Mouse (Mus musculus) natural killer cell, adult 2 months (primary cell): ENCODE measurements around the gene Trim63.

ENCODE experiments used
- DNase-seq, 2 experiments: peaks; one replicate each; pipeline ENCODE4 v3.0.0; 2022; ENCODE audit warnings: low spot score in 2 of 2

Trim63 gene

DNA sequence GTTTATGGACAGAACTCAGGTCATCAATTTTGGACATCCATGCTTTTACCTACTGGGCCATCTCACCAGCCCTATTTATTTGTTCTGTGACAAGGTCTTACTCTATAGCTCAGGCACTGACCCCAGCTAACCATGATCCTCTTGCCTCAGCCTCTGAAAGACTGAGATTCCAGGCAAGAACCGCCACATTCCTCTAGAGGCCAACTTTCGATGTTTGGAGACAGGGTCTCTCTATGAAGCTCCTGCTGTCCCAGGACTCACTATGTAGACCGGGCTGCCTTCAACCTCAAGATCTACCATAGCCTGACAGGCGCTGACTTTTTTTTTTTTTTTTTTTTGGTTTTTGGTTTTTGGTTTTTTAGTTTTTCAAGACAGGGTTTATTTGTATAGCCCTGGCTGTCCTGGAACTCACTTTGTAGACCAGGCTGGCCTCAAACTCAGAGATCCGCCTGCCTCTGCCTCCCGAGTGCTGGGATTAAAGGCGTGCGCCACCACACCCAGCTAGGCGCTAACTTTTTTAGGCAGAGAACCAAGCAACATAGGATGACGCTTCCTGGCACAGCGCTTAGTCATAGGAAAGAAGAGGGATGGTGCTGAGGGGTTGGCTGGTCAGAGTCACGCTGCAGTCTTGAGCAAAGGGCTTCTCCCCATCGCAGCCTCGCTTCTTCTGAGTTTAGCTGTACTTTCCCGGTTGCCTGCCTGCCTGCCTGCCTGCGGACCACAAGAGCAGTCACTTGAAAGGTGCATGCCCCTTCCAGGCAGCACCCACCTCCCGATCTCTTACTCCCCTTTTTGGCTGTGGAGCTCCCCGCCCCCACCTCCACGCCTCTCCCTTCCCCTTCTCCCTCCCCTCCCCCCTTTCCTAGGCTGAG lies 16.1 kb upstream of the Trim63 start:
- no peak for DNase-seq

GRCm38 (mm10) chr4:134299498-134299810 lies 15.5 kb upstream of the Trim63 start:
- DNase-seq: no peak

GRCm38 (mm10) chr4:134300316-134300715 lies 14.6 kb upstream of the Trim63 start:
- DNase-seq: no peak

GRCm38 (mm10) chr4:134302084-134302483 lies 12.8 kb upstream of the Trim63 start:
- DNase-seq: no peak

- no peak for DNase-seq
Measured at GRCm38 (mm10) chr4:134306963-134307362, 8.0 kb upstream of the Trim63 start.

- DNase-seq: peak in 1 of 2 experiments; percentile 19
Measured at GRCm38 (mm10) chr4:134307367-134308072, 7.4 kb upstream of the Trim63 start.

GRCm38 (mm10) chr4:134310106-134310505 lies 4.8 kb upstream of the Trim63 start:
- no peak for DNase-seq

- no peak for DNase-seq
Measured at GRCm38 (mm10) chr4:134310656-134311055, 4.3 kb upstream of the Trim63 start.

- no peak for DNase-seq
Measured at GRCm38 (mm10) chr4:134311784-134312183, 3.1 kb upstream of the Trim63 start.

- no peak for DNase-seq
Measured at GRCm38 (mm10) chr4:134312341-134312740, 2.6 kb upstream of the Trim63 start.

- no peak for DNase-seq
Measured at GRCm38 (mm10) chr4:134312901-134313300, 2.0 kb upstream of the Trim63 start.

- no peak for DNase-seq
Measured at GRCm38 (mm10) chr4:134314081-134314655, 752 bp upstream of the Trim63 start.

DNA sequence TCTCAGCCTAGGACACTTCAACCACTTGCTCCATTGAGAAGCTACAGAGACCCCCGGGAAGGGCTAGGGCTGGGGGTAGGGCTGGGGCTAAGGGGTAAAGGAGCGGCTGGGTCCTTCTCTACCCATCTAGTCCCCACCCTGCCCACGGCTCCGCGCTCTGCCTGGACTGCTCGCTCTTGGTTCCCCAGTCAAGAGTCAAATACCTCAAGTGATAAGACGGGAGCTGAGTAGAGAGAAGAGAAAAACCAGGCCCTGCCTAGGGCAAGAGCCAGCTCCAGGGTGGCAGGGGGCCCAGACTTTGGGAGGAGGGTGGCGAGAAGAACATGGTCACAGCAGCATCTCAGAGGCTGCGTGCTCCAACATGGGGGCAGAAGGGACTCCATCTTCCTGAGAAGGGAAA lies 550 bp downstream of the Trim63 start:
- no peak for DNase-seq

DNA sequence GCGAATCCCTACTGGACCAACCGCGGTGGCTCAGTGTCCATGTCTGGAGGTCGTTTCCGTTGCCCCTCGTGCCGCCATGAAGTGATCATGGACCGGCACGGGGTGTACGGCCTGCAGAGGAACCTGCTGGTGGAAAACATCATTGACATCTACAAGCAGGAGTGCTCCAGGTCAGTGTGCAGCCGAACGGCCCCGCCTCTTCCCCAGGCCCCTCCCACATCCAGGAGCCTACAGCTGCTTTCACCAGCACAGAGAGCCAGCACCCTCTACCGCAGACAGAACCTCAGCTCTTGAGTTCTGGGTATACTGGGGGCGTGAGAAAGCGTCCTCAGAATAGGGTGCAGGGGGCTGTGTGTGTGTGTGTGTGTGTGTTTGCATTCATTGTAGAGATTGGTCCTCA lies 1.5 kb downstream of the Trim63 start:
- no peak for DNase-seq

DNA sequence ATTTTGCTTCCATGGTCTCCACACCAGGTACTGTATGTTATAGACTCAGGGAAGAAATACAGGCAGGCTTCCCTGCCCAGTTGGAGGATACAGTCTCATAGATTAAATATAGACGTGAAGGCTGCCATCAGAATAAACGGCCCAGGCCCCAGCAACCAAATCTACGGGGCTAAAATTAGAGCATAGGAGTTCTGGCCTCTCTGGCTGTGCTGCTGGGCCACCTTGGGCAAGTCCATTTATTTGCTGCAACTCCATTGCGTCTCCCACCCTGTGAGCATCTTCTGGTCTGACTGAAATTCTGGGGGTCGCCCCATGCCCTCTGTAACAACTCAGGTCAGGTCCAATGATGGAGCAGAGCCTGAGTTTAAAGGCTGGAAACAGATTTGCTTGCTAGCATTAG lies 4.2 kb downstream of the Trim63 start:
- no peak for DNase-seq

DNA sequence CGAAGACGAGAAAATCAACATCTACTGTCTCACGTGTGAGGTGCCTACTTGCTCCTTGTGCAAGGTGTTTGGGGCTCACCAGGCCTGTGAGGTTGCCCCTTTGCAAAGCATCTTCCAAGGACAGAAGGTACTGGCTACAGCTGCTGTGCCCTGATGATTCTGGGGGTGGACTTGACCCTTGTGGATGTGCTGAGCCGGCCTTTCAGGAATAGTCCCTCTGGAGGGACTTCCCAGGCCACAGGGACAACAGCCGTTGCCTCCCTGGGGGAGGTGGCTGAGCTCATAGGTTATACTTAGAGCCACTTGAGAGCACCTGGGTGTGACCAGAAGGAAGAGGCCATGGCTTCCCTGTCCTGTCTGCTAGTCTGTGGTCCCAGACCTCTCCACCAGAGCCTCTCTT lies 4.8 kb downstream of the Trim63 start:
- DNase-seq: no peak

GRCm38 (mm10) chr4:134321524-134321923 lies 6.6 kb downstream of the Trim63 start:
- DNase-seq: no peak

GRCm38 (mm10) chr4:134324655-134325054 lies 9.7 kb downstream of the Trim63 start:
- DNase-seq: no peak

DNA sequence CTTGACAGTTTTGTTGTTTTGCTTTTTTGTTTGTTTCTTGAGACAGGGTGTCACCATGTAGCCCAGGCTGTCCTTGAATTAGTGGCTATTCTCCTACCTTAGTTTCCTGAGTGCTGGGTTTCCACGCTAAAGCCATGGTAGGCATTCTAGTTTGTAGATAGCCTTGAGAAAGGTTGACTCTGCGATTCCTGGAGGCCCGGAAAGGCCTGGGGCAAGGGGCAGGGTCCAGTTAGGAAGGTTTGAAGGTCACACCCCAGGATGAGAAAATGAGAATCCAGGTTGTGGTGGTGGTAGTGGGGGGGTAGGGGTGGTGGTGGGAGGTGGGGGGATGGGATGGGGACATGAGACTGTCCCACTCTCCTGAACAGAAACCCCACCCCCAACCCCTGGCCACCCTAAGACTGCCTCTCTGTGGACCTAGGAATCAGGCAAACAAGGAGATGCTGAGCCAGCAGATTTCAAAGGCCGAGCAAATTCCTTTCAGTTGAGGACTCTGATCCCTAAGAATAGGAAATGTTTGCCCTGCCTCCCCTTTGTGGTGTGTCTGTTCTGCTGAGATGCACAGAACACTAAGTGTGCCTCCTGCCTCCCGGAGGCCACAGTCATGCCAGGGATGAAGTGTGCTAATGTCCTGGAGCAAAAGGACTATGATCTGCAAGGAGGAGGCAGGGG lies 12.1 kb downstream of the Trim63 start:
- DNase-seq: no peak

DNA sequence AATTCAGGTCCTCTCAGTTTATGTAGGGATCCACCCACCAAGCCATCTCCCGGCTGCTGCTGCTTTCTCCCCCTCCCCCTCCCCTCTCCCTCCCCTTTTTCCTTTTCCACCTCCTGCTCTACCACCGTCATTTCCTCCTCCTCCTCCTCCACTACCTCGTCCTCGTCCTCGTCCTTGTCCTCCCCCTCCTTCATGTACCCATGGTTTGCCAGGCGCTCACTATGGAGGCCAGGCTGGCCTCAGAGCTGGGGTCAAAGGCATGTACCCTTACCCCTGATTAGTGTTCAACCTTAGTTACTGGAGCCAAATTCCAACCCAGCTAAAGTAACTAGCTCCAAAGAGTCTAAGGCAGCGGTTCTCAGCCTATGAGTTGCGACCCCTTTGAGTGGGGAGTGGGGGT lies 13.2 kb downstream of the Trim63 start:
- no peak for DNase-seq

DNA sequence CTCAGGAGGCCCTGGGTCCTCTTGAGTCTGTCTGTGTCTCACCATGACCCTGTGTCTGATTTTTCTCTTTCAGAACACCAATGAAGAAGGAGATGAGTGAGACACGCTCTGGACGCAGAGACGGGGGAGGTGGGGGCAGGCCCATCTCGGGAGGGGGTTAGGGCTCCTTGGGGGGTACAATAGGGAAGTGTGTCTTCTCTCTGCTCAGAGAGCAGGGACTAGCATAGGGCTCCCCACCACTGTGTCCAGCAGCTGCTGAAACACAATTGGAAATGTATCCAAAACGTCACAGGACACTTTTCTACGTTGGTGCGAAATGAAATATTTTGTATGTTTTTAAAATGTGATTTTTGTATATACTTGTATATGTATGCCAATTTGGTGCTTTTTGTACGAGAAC lies 13.9 kb downstream of the Trim63 start:
- DNase-seq: no peak

DNA sequence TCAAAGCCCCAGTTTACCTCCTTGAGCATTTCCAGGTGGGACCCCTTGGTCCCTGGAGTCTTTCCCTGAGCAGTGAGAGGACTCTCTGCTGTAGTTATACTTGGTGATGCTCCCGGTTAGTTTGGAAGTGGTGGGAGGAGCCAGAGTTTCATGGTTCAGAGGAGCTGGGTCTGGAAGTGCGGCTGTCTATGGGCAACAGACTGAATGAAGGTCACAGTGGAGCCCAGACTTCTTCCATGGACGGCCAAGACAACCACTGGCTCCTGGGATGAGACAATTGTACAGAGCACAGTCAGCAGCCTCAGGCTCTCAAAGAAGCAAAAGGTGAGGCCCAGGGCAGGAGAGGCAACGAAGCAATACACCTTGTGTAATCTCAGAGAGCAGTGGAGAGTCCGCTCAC lies 15.4 kb downstream of the Trim63 start:
- DNase-seq: no peak
